Mouse (Mus musculus) frontal cortex, postnatal 14 days (tissue): ENCODE data around the gene Gpx5.

Source experiments
- DNase-seq, 2 experiments: peaks; one replicate each; pipeline ENCODE4 v3.0.0; 2022; ENCODE audit warnings: low spot score in 2 of 2

The Gpx5 gene

GRCm38 (mm10) chr13:21292631-21293030 is at the start of gene Gpx5:
TSS of gene Gpx5 (minus strand) at chr13:21292731.
- no peak for DNase-seq

- DNase-seq = no peak
These were observed 34.9 kb upstream of the Gpx5 start for GRCm38 (mm10) chr13:21327424-21327823.

GRCm38 (mm10) chr13:21326657-21327211 is 34.2 kb upstream of the Gpx5 start:
- peak; percentile 48 to 75 for DNase-seq

GRCm38 (mm10) chr13:21326191-21326590 is 33.7 kb upstream of the Gpx5 start:
- DNase-seq = no peak

GRCm38 (mm10) chr13:21323405-21323804 is 30.9 kb upstream of the Gpx5 start:
- no peak for DNase-seq

DNA sequence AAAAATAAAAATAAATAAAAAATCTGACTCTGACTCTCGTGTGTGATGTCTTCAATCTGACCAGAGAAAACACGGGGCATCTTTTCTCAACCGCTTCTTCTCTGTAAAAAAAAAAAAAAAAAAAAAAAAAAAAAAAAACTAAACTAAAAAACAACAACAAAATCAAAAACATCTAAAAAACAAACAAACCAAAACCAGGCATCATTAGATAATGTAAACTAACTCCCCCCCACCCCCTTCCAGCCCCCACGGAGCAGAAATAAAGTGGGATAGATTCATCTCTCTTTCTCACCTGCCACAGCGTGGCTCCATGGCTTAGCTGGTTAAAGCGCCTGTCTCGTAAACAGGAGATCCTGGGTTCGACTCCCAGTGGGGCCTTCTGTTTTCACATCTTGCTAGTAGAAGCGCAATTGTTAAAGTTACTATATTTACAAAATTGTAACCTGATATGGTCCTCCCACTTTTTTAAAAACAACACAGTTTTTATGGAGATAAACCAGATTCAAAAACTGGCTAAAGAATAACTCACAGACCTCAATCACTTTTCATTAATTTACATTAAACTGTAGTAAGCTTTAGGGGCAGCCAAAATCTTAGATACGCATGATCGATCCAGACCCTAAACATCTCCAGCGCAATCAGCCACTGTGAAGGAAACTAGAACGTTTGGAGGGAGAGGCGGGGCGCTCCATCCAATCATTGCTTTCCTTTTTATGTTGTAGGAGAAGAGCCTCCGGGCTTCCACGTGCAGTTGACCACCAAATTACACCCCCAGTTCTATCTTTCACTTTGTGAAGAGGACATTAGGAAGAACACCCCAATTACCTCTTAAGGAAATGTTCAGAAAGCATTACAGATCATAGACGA is 30.2 kb upstream of the Gpx5 start:
- peak; percentile 16 to 69 for DNase-seq

- peak in 1 of 2 experiments; percentile 30 for DNase-seq
These were observed 29.5 kb upstream of the Gpx5 start for GRCm38 (mm10) chr13:21321890-21322494.

GRCm38 (mm10) chr13:21320262-21320661 is 27.7 kb upstream of the Gpx5 start:
- DNase-seq = no peak

- DNase-seq = no peak
These were observed 21.4 kb upstream of the Gpx5 start for GRCm38 (mm10) chr13:21313903-21314302.

GRCm38 (mm10) chr13:21312854-21313253 is 20.3 kb upstream of the Gpx5 start:
- DNase-seq = no peak

GRCm38 (mm10) chr13:21311926-21312325 is 19.4 kb upstream of the Gpx5 start, which contains the start of gene Gpx6:
TSS of gene Gpx6 (plus strand) at chr13:21312125.
- DNase-seq = no peak

DNA sequence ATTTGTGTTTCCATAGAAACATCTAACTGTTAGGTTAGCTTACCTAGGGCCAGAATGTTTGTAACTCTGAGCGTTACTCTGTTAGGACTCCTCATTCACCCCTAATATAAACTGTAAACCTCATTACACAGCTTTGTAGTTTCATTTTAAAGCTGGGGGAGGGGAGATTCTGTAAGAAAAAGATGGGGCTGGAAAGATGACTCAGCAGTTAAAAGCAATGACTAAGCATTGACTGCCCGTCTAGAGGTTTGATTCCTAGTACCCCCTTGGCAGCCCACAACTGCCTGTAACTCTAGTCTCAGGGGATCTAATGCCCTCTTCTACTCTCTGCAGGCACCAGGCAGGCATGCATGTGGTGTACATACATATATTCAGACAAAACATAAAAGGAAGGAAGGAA is 17.3 kb upstream of the Gpx5 start:
- no peak for DNase-seq

DNA sequence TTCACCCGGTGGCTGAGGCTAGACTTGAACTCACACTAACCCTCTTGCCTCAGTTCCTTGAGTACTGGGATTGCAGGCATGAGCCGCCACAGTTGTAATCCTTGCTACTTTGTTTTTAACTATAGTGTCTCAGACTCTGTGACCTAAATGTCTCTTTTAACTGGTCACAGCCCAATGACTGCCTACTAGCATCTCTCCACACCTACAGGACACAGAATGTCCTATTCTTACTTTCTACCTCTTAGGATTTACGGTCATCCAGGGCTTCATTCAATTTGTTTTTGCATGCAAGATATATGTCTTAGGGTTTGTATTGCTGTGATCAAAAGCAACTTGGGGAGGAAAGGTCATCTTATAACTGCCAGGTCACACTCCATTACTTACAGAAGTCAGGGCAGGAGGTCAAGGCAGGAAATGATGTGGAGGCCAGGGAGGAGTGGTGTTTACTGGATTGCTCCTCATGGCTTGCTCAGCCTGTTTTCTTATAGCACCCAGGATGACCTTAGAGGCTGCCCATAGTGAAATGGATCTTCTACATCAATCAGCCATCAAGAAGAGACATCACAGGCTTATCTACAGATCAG is 12.0 kb upstream of the Gpx5 start:
- no peak for DNase-seq

DNA sequence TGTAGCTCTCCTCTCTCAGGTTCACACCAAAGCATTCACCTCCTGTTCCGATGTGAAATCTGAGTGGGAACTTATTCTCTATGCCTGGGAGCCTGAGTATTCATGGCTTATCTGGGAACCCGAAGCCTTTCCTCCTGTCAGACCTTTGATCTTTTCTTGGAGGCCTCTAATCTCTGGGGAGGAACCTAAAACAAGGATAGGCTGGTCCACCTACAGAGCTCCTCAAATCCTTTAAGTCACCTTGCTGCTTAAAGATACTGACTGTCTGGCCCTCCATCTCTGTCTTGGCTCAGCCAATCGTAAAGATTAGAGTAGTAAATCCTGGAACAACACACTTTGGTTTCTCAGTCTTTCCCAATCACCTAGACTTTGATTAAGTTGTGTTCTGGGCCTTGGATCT is 6.0 kb upstream of the Gpx5 start:
- no peak for DNase-seq

DNA sequence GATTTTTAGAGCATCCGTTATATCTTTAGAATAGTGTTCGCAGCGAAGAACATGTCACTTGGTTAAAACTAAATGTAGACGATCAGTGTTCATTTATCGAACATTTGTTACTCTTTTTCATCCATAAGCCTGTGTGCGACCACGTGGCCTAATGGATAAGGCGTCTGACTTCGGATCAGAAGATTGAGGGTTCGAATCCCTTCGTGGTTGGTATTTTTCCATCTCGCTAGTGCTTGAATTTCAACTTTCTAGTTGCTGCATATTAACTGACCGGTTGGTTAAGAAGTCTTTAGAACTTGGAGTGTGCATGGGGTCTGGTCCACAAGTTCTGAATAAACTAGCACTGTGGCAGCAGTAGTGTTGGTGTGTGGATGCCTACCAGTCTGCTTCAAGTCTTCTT is 13.0 kb downstream of the Gpx5 start:
- DNase-seq = peak; percentile 48 to 87

DNA sequence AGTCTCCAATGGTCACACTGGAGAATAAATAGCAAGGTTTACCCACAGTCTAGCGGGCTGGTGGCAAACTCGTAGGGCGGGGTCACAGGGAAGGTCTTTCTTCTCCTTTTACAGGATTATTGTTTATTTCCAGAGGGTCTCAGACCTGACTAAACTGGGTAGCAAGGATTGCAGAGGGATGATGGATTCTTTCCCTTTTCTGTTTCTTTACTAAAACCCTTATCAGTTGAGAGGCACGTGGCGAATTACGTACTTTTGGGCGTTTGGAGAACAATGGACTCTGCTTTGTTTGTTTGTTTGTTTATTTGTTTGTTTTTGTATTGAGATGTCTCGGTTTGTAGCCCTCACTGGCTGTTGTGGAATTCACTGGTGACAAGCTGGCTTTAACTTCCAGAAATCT is 13.5 kb downstream of the Gpx5 start:
- no peak for DNase-seq

DNA sequence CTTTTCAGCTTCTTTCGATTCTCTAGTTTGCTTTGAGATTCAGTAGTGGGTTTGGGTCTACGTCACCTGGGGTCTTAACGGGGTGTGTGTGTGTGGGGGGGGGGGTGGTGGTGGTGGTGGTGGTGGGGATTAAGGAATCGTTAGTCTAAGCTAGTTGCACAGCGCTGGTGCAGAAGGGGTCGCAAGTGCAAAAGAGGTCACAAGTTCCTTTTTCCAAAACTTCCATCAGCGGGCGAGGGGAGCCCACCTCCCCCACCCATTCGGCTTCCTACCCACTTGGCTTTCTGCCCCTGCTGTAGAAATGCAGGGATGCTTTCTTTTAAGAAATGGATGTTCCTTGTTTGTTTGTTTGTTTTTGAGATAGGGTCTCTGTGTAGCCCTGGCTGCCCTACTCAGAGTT is 16.0 kb downstream of the Gpx5 start:
- DNase-seq = no peak

DNA sequence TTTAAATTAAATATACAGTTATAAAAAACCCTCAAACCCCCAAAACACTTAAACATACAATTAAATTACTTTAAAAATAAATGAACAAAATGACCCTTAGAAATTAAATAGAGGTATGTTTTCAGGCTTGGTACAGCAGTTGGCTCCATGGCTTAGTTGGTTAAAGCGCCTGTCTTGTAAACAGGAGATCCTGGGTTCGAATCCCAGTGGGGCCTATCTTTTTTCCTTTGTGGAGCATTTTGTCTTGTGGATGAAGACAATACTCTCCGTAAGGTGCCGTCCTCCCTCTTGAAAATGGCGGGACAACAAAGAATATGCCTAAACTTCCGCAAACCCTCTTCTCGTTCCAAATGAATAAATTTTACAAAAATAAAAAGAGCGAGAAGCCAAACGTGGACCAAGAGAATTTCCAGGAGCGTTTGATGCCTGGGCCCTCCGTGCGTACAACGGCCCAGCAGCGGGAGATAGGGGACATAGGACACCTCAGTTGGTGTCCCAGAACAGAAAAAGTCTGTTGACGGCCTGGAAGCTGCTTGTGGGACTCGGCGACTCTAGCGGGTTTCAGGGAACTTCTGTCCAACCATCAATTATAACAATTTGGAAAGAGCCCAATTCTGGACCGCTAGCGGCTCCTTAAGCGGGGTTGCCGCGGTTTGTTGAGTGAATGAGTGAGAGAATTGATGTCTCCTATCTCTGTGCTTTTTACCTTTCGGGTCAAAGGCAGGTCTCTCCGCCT is 16.5 kb downstream of the Gpx5 start:
- DNase-seq = peak; percentile 45 to 84

DNA sequence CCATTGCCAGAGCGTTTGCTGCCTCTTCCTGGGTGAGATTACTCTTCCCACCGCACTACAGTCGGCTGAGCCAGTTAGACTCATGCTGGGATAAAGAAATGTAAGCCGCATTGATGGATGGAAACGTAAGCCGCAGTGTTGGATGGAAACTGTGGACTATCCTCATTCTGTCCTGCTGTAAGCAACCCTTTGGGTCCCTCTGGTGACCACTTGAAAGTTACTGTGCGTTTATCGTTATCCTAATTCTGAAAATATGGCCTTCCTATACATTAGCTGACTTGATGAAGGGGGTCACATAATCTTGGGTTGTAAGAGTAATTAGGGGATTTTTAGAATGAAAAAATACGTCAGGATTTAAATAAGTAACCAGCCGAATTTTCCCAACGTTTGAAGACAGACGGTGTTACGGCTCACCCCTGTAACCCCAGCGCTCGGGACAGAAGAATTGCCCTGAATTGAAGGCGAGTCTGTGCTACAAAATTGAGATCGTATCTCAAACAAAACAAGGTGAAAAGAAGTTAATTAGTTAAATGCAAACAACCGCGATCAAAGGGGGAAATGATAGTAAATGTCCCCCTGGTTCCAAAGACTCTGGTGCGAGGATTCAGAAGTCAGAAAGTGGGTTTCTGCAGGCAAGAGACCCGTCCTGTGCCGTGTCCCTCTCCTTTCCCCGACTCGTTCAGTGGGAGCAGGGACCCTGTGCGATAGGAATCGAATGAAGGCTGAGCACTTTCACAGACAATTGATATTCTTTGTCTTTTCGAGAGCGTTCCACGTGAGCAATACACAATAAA is 17.3 kb downstream of the Gpx5 start:
- DNase-seq = peak in 1 of 2 experiments; percentile 26

GRCm38 (mm10) chr13:21268262-21268661 is 24.3 kb downstream of the Gpx5 start:
- no peak for DNase-seq

DNA sequence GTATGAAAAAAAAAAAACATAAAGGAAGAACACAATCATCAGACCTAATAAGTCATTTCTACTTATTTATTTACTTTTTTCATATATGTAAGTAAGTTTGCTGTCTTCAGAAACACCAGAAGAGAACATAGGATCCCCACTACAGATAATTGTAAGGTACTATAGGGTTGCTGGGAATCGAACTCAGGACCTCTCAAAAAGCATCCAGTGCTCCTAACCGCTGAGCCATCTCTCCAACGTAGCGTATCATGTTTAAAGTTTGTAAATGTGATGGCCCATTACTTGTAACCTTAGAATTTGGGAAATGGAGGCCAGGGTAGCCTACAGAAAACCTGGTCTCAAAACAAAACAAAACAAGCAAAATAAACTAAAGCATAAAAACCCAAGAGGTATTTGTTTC is 25.0 kb downstream of the Gpx5 start:
- no peak for DNase-seq
